ENCODE assay signal across 14 mouse cellular contexts in the genomic region with DNA sequence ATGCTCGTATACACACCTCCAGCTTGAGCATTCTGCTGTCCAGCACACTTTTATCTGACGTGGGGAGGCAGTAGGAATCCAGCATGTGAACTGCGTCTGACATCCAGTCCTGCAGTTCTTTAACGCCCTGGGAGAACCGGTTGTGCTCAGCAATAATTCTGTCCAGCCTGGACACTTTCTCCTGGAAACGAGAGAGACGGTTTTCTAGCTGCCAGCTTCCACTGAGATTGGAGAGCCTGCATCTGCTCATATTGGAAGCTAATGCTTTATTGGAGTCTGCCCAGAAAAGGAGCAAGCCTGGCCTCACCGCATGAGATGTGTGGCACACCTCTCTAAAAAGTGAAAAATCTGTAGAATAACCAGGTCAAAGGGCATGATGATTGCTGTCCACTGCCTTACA.
"Had no signal": no experiment of that assay in that cellular context is flagged by ENCODE, and none has a peak within 500 bp of the region (broad histone marks: within the 10 kb centered on the region; RNA-seq: fewer than 3 reads in every experiment).

No protein-coding gene starts in this region.

- H3K27ac ChIP-seq: kidney, postnatal 0 days; limb, embryonic 10.5 days; liver, embryonic 15.5 days; macrophage; midbrain, embryonic 15.5 days; neural tube, embryonic 12.5 days; stomach, postnatal 0 days had no signal

- H3K4me1 ChIP-seq: limb, embryonic 10.5 days; liver, embryonic 15.5 days; midbrain, embryonic 15.5 days; neural tube, embryonic 12.5 days had no signal

- DNase-seq: kidney, postnatal 36 days; lung, embryonic 14.5 days; lung, postnatal 10 days; retina, postnatal 1 day; right cerebral cortex, postnatal 4 days; thymus, postnatal 4 days had no signal

- H3K4me3 ChIP-seq: limb, embryonic 10.5 days; liver, embryonic 15.5 days; megakaryocyte, embryonic 14.5 days; midbrain, embryonic 15.5 days; neural tube, embryonic 12.5 days had no signal
